Mouse (Mus musculus) lung, adult 2 months (tissue): Measurements from ENCODE around the gene Tiam1. TPM values are rescaled to one million over a fixed set of nuclear protein-coding genes. Genes with fewer than 3 reads are reported as not detected.
A peak's percentile ranks its signal among the peaks of the same experiment; 100 is the strongest.

Source experiments
- DNase-seq: peaks from one replicate; pipeline ENCODE4 v3.0.0; 2022
- H3K4me1 ChIP-seq: fragments of 200-500 bp; 2 replicates; pipeline ENCODE4 v1.6.1; 2011; ENCODE audit warnings: low read length; ENCODE audit not compliant: control insufficient read depth, insufficient read depth
- H3K4me3 ChIP-seq: fragments of 200-500 bp; replicated peaks from 2 replicates; pipeline ENCODE3; 2011; ENCODE audit warnings: low read depth, mild to moderate bottlenecking, control low read depth, low read length; ENCODE audit errors: extremely low read depth
- CTCF ChIP-seq: fragments of 200-500 bp; IDR thresholded peaks from 2 replicates; pipeline ENCODE4 v1.5.1; 2011; ENCODE audit warnings: mild to moderate bottlenecking, low read length, control low read depth; ENCODE audit not compliant: insufficient read depth
- POLR2A ChIP-seq: fragments of 200-500 bp; IDR thresholded peaks from 2 replicates; pipeline ENCODE4 v1.6.1; 2011; ENCODE audit warnings: low read depth, mild to moderate bottlenecking, control low read depth, low read length, borderline replicate concordance; ENCODE audit errors: extremely low read depth
- WGBS: fragments of 180-500 bp; shearing (Covaris S2); methylation state at CpG from one replicate; pipeline ENCODE4 v1.1.7; 2018; 5-methylcytosine and 5-hydroxymethylcytosine counted together
- polyA plus RNA-seq: library from polyadenylated mRNA; depleted of rRNA; stranded (reverse); fragments of >200 nt; gene quantifications from 2 replicates; pipeline ENCODE4 v1.2.3, GENCODE M21; 2012

The Tiam1 gene
- polyA plus RNA-seq, 1 experiment = 14.6 TPM

DNA sequence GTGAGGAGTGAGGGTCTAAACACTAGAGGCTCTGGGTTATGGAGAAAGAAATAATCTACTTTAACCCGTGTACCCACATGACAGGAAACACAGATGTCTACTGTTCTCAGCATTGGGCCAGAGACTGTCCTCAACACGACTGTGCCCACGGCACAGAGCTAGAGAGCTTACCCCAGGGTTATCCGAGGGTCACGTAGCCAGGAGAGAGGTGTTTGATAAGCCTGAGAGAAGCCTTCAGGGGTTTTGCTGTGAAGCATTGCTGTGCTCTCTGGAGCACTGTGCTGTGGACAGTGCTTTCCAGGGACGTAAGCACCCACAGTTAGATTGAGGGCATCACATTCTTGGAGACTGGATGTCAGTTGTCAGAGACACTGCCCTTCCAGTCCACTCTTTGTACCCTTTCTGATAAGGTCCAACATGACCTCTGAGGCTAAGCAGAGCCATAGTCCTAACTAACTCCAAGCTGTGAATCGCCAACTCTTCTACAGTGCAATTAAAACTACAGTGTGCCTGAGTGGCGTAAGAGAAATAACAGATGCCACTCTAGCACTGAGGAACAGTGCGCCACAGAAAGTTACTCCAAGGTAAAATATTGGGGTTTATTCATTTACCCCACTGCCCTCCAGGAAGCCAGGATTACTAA, 353.7 kb downstream of the Tiam1 start:
- Histone ChIP-seq H3K4me1 (no peaks in the 10 kb centered on the region), H3K4me3 (no peak overlapping the region)
- DNase-seq = no peak
- TF ChIP-seq POLR2A (no peak), CTCF (no peak)
- 87% methylated on average over 9 of the region's 9 CpGs for WGBS

GRCm38 (mm10) chr16:89785795-89786194, 357.8 kb downstream of the Tiam1 start:
- WGBS = 62% methylated on average over 5 of the region's 5 CpGs
- DNase-seq = no peak
- Histone ChIP-seq H3K4me1 (no peaks in the 10 kb centered on the region), H3K4me3 (no peak overlapping the region)
- TF ChIP-seq CTCF = no peak
- TF ChIP-seq POLR2A = no peak

DNA sequence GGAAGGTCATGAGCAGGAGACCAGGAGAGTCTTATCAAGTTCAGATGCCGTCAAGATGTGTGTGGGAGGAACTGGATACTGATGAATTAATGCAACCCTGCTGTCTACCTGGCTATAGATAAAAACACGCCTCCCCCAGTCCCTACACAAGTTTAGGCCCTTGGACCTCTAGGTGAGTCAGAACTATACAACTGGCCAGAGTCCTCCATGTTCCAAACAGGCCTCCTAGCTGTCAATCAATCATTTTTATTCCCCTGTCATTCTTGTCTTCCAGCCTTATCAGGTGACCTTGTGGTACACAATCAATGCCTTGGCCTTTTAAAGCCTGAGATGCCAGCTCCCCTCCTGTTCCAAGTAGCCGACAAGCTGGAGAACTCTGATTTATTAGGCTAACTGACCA, 363.9 kb downstream of the Tiam1 start:
- 80% methylated on average over 3 of the region's 3 CpGs for WGBS
- no peaks in the 10 kb centered on the region for H3K4me1 ChIP-seq
- no peak for DNase-seq
- TF ChIP-seq CTCF = no peak
- no peak for TF ChIP-seq POLR2A
- H3K4me3 ChIP-seq = no peak overlapping the region

- TF ChIP-seq CTCF (no peak), POLR2A (no peak)
- Histone ChIP-seq H3K4me3 (no peak overlapping the region), H3K4me1 (no peaks in the 10 kb centered on the region)
- no peak for DNase-seq
- 94% methylated on average over 2 of the region's 2 CpGs for WGBS
Measured at GRCm38 (mm10) chr16:89777450-89777849, 366.1 kb downstream of the Tiam1 start.

GRCm38 (mm10) chr16:89774553-89774913, 369.0 kb downstream of the Tiam1 start:
- 36% methylated on average over 10 of the region's 10 CpGs for WGBS
- H3K4me3 ChIP-seq = no peak overlapping the region
- DNase-seq = no peak
- TF ChIP-seq CTCF (no peak), POLR2A (no peak)
- H3K4me1 ChIP-seq = no peaks in the 10 kb centered on the region

GRCm38 (mm10) chr16:89773657-89774552, 369.7 kb downstream of the Tiam1 start:
- Histone ChIP-seq H3K4me3 (peak overlapping the region; percentile 52), H3K4me1 (no peaks in the 10 kb centered on the region)
- whole genome bisulfite sequencing = 8% methylated on average over 30 of the region's 30 CpGs
- TF ChIP-seq CTCF = peak; percentile 88
- TF ChIP-seq POLR2A = no peak
- peak; percentile 83 for DNase-seq

GRCm38 (mm10) chr16:89765919-89766318, 377.6 kb downstream of the Tiam1 start:
- TF ChIP-seq POLR2A (no peak), CTCF (no peak)
- Histone ChIP-seq H3K4me1 (no peaks in the 10 kb centered on the region), H3K4me3 (no peak overlapping the region)
- DNase-seq = no peak
- WGBS = 78% methylated on average over 11 of the region's 11 CpGs

- DNase-seq = no peak
- no peak overlapping the region for H3K4me3 ChIP-seq
- H3K4me1 ChIP-seq = no peaks in the 10 kb centered on the region
- no peak for TF ChIP-seq POLR2A
- no peak for TF ChIP-seq CTCF
- WGBS = 9% methylated on average over 8 of the region's 8 CpGs
Measured at GRCm38 (mm10) chr16:89765470-89765869, 378.1 kb downstream of the Tiam1 start.

DNA sequence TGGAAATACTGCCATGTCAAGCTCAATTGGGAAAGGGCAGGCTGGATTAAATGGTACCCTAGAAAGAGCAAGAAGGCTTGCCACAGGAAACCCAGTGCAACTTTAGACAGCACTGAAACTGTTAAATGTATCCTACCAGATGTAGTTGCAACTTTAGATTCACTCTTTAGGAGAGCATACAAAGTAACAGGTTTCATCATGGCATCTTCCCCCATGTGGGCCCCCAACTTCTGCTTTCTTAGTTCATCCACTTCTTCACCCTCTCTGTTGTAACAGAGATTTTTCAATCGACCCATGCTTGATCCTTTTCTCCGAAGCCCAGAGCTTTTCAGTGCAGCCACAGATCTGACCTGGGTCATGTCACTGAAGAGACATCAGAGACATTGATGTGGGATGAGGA, 379.8 kb downstream of the Tiam1 start:
- no peak for TF ChIP-seq CTCF
- no peak for TF ChIP-seq POLR2A
- Histone ChIP-seq H3K4me1 (no peaks in the 10 kb centered on the region), H3K4me3 (no peak overlapping the region)
- WGBS = 79% methylated on average over 2 of the region's 2 CpGs
- DNase-seq = no peak

DNA sequence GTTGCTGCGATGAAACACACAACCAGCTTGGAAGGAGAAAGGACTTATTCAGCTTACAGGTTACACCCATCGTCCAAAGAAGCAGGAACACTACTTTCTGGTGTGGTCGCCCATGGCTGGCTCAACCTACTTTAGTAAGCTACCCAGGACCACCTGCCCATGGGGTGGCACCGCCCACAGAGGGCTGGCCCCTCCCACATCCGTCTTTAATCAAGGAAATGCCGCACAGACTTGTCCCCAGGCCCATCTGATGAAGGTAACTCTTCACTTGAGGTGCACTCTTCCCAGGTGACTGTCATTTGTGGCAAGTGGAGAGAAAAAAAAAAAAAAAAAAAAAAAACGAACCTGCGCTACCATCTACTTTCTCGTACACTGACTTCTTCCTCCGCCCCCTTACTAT, 381.0 kb downstream of the Tiam1 start:
- no peak for TF ChIP-seq POLR2A
- TF ChIP-seq CTCF = no peak
- DNase-seq = no peak
- WGBS = 71% methylated on average over 10 of the region's 10 CpGs
- H3K4me3 ChIP-seq = no peak overlapping the region
- no peaks in the 10 kb centered on the region for H3K4me1 ChIP-seq
